Mouse (Mus musculus) layer of hippocampus, postnatal 14 days (tissue): ENCODE measurements around the gene Olfr1000. TPM values are rescaled to one million over a fixed set of nuclear protein-coding genes. Genes with fewer than 3 reads are reported as not detected.
A peak's percentile ranks its signal among the peaks of the same experiment; 100 is the strongest.
"Not testable (repeated sequence)": the region's sequence is repeated elsewhere in the genome, so short reads cannot be mapped to it uniquely, and the experiment has no call there.

Source experiments
- DNase-seq, 2 experiments: peaks; one replicate each; pipeline ENCODE4 v3.0.0; 2021 to 2022; ENCODE audit warnings: low spot score in 2 of 2, mixed read lengths in 1 of 2
- long read RNA-seq, 2 experiments: library from polyadenylated mRNA; stranded (forward); transcript quantifications; one replicate each; pipeline ENCODE4 v2.0.0; 2021
- total RNA-seq, 2 experiments: library from RNA; stranded (reverse); gene quantifications; 2 replicates each; pipeline ENCODE4 v1.2.3; 2021

Gene Olfr1000
- total RNA-seq, result not detected
- long read RNA-seq, experiment 1, result 0 reads
- long read RNA-seq, experiment 2, result 0 reads

GRCm38 (mm10) chr2:85611803-85612202 lies at the start of gene Olfr1000:
Gene Olfr1000, minus strand, starts transcription at chr2:85611903.
- DNase-seq, result no peak

- DNase-seq, result no peak
Observed at GRCm38 (mm10) chr2:85650604-85651003, 38.9 kb upstream of the Olfr1000 start, which contains the start of gene Olfr1002. Gene Olfr1002, minus strand, starts transcription at chr2:85650704.

- DNase-seq, result not testable (repeated sequence)
Observed at GRCm38 (mm10) chr2:85588648-85589047, 23.1 kb downstream of the Olfr1000 start, which contains the start of gene Olfr998. Gene Olfr998, plus strand, starts transcription at chr2:85588948.

GRCm38 (mm10) chr2:85578915-85579314 lies 32.8 kb downstream of the Olfr1000 start, which contains the start of gene Olfr996:
Gene Olfr996, plus strand, starts transcription at chr2:85579215.
- no peak for DNase-seq

GRCm38 (mm10) chr2:85561187-85561586 lies 50.5 kb downstream of the Olfr1000 start:
- DNase-seq, result peak; percentile 45 to 71

- no peak for DNase-seq
Observed at GRCm38 (mm10) chr2:85560226-85560625, 51.5 kb downstream of the Olfr1000 start.

Other genes starting within 250 kb of the Olfr1000 start
- gene Olfr988, start 248.7 kb downstream of the Olfr1000 start, total RNA-seq, result not detected
- gene Olfr992, start 202.4 kb downstream of the Olfr1000 start, total RNA-seq, result not detected
- not detected for gene Olfr993, start 197.0 kb downstream of the Olfr1000 start, total RNA-seq
- not detected for gene Olfr994, start 175.5 kb downstream of the Olfr1000 start, total RNA-seq
- gene Olfr995, start 168.3 kb downstream of the Olfr1000 start, total RNA-seq, result not detected
- gene 4833423E24Rik, start 92.9 kb downstream of the Olfr1000 start, total RNA-seq, result under 1 TPM; 0.43 to 0.65 TPM
- not detected for gene Olfr996, start 32.7 kb downstream of the Olfr1000 start, total RNA-seq
- not detected for gene Olfr998, start 23.0 kb downstream of the Olfr1000 start, total RNA-seq
- not detected for gene Olfr1002, start 38.8 kb upstream of the Olfr1000 start, total RNA-seq
- not detected for gene Olfr154, start 52.6 kb upstream of the Olfr1000 start, total RNA-seq
- not detected for gene Olfr1006, start 66.9 kb upstream of the Olfr1000 start, total RNA-seq
- not detected for gene Olfr1008, start 77.5 kb upstream of the Olfr1000 start, total RNA-seq
- gene Olfr1009, start 103.5 kb upstream of the Olfr1000 start, total RNA-seq, result not detected
- gene Olfr1012, start 150.9 kb upstream of the Olfr1000 start, total RNA-seq, result not detected
- gene Olfr1013, start 155.2 kb upstream of the Olfr1000 start, total RNA-seq, result not detected
- gene Olfr1014, start 160.8 kb upstream of the Olfr1000 start, total RNA-seq, result not detected
- gene Olfr1015, start 170.1 kb upstream of the Olfr1000 start, total RNA-seq, result not detected
- not detected for gene Olfr1016, start 190.6 kb upstream of the Olfr1000 start, total RNA-seq
- gene Olfr1018, start 206.6 kb upstream of the Olfr1000 start, total RNA-seq, result not detected
- not detected for gene Olfr1019, start 233.6 kb upstream of the Olfr1000 start, total RNA-seq
- gene Olfr1020, start 235.1 kb upstream of the Olfr1000 start, total RNA-seq, result not detected